Mouse (Mus musculus): ENCODE measurements around the gene Casp12. TPM values are rescaled to one million over a fixed set of nuclear protein-coding genes. Genes with fewer than 3 reads are reported as not detected.

Gene Casp12
- total RNA-seq (2023): under 1 TPM; 0.41 to 0.71 TPM

GRCm38 (mm10) chr9:5345291-5345898 is at the start of gene Casp12:
TSS of gene Casp12 (plus strand) at chr9:5345430.

GRCm38 (mm10) chr9:5298329-5299131 is 46.7 kb upstream of the Casp12 start, which contains the start of gene Casp1:
TSS of gene Casp1 (plus strand) at chr9:5298517.

GRCm38 (mm10) chr9:5308561-5308960 is 36.7 kb upstream of the Casp12 start, which contains the start of gene Casp4:
TSS of gene Casp4 (plus strand) at chr9:5308828.

Other genes with a start within 250 kb of the Casp12 start
- gene Casp1, start 46.9 kb upstream of the Casp12 start, total RNA-seq (2023): 10 to 100 TPM; 39.3 to 40.5 TPM
- 10 to 100 TPM; 34.4 to 38.0 TPM for gene Casp4, start 36.6 kb upstream of the Casp12 start, total RNA-seq (2023)

All from B cell, adult 67 days (primary cell).